Mouse (Mus musculus): ENCODE results near the gene Rilp. TPM values are rescaled to one million over a fixed set of nuclear protein-coding genes. Genes with fewer than 3 reads are reported as not detected.

The Rilp gene
- polyA plus RNA-seq, 1 experiment from 2014 or later, result 1.3 TPM

- Histone ChIP-seq H3K4me3 (replicated peaks; ENCODE audit: low read length) (peak overlapping the region; percentile 78), H3K9ac (replicated peaks; ENCODE audit: low read depth, low read length) (peak overlapping the region; percentile 82), H3K4me1 (replicated peaks; ENCODE audit: control insufficient read depth, insufficient read depth, low read length) (peaks cover 27% of the 10 kb centered on the region), H3K27me3 (replicated peaks; ENCODE audit: control insufficient read depth, insufficient read depth, low read length) (no peaks in the 10 kb centered on the region), H3K9me3 (ENCODE audit: control insufficient read depth, low read length) (no peaks in the 10 kb centered on the region), H3K36me3 (ENCODE audit: control insufficient read depth, insufficient read depth) (no peaks in the 10 kb centered on the region), H3K4me2 (ENCODE audit: low read length) (peak overlapping the region; percentile 95), H3K27ac (ENCODE audit: low read length) (peak overlapping the region; percentile 96)
- peak; percentile 14 for ATAC-seq
- under 1% methylated on average over 31 of the region's 31 CpGs for WGBS
Measured at GRCm38 (mm10) chr11:75530845-75531373, 21.0 kb downstream of the Rilp start.

DNA sequence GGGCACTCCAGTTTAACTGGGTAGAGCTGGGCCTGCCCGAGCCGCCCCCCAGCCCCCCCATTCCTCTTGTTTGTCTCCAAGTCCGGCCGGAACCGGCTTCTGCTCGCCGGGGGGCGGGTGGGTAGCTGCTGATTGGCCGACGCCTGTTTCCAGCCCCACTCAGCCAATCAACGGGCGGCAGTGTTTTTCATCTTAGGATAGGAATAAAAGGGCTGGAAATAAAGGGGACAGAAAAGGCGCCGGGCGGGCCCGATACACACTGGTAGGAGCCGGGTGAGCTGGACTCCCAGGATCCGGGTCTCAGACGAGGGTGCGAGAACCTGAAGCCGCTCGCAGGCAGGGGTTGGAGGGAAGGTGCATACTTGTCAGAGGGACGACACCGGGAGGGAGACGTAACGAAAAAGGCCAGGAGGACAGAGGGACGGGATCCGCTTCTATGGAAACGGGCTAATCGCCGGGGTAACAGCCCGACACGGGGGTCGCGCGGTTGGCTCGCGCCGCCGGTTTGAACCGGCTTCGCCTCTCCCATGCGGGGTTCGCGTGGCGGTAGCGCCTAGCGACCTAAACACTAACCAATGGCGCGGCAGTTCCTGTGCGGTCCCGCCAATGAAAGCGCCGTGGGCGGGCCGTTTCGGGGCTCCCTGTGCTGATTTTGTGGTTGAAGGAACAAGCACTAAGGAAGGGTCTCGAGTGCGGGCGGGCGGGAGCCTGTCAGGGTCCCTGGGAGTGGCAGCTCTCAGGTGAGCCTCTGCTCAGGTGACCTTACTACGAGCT, 21.8 kb downstream of the Rilp start, which contains the start of gene Slc43a2:
Gene Slc43a2, plus strand, starts transcription at position 226 of the 774 bp plus-strand sequence.
- ATAC-seq, result peak; percentile 96
- peak within 1 kb of the TSS; percentile 82 for H3K9ac ChIP-seq (replicated peaks; ENCODE audit: low read depth, low read length)
- H3K4me1 ChIP-seq (replicated peaks; ENCODE audit: control insufficient read depth, insufficient read depth, low read length), result peaks cover 27% of the 10 kb centered on the region
- peak within 1 kb of the TSS; percentile 96 for H3K27ac ChIP-seq (ENCODE audit: low read length)
- H3K4me3 ChIP-seq (replicated peaks; ENCODE audit: low read length), result peak within 1 kb of the TSS; percentile 78
- no peaks in the 10 kb centered on the region for H3K27me3 ChIP-seq (replicated peaks; ENCODE audit: control insufficient read depth, insufficient read depth, low read length)
- H3K9me3 ChIP-seq (ENCODE audit: control insufficient read depth, low read length), result no peaks in the 10 kb centered on the region
- H3K36me3 ChIP-seq (ENCODE audit: control insufficient read depth, insufficient read depth), result no peaks in the 10 kb centered on the region
- peak within 1 kb of the TSS; percentile 95 for H3K4me2 ChIP-seq (ENCODE audit: low read length)
- under 1% methylated on average over 61 of the region's 62 CpGs for WGBS

- Histone ChIP-seq H3K4me3 (replicated peaks; ENCODE audit: low read length) (peak overlapping the region; percentile 78), H3K9ac (replicated peaks; ENCODE audit: low read depth, low read length) (peak overlapping the region; percentile 82), H3K9me3 (ENCODE audit: control insufficient read depth, low read length) (no peaks in the 10 kb centered on the region), H3K4me1 (replicated peaks; ENCODE audit: control insufficient read depth, insufficient read depth, low read length) (peaks cover 28% of the 10 kb centered on the region), H3K27me3 (replicated peaks; ENCODE audit: control insufficient read depth, insufficient read depth, low read length) (no peaks in the 10 kb centered on the region), H3K27ac (ENCODE audit: low read length) (peak overlapping the region; percentile 96), H3K36me3 (ENCODE audit: control insufficient read depth, insufficient read depth) (no peaks in the 10 kb centered on the region), H3K4me2 (ENCODE audit: low read length) (peak overlapping the region; percentile 95)
- 0 out of 2 replicates have a peak, but pooled peaks have one; percentile 5 for ATAC-seq
- WGBS, result 11% methylated on average over 38 of the region's 38 CpGs
Measured at GRCm38 (mm10) chr11:75532340-75533277, 22.7 kb downstream of the Rilp start.

- Histone ChIP-seq H3K9me3 (ENCODE audit: control insufficient read depth, low read length) (no peaks in the 10 kb centered on the region), H3K9ac (replicated peaks; ENCODE audit: low read depth, low read length) (peak overlapping the region; percentile 44; the same call in 1 of the 2 replicates), H3K27me3 (replicated peaks; ENCODE audit: control insufficient read depth, insufficient read depth, low read length) (no peaks in the 10 kb centered on the region), H3K27ac (ENCODE audit: low read length) (no peak overlapping the region), H3K4me3 (replicated peaks; ENCODE audit: low read length) (peak overlapping the region; percentile 78), H3K36me3 (ENCODE audit: control insufficient read depth, insufficient read depth) (no peaks in the 10 kb centered on the region), H3K4me1 (replicated peaks; ENCODE audit: control insufficient read depth, insufficient read depth, low read length) (peaks cover 36% of the 10 kb centered on the region), H3K4me2 (ENCODE audit: low read length) (peak overlapping the region; percentile 95)
- ATAC-seq, result no peak
- 85% methylated on average over 6 of the region's 6 CpGs for WGBS
Measured at GRCm38 (mm10) chr11:75533314-75534015, 23.6 kb downstream of the Rilp start.

- H3K4me1 ChIP-seq (replicated peaks; ENCODE audit: control insufficient read depth, insufficient read depth, low read length), result peaks cover 36% of the 10 kb centered on the region
- no peak for ATAC-seq
- WGBS, result 40% methylated on average over 4 of the region's 4 CpGs
- H3K4me3 ChIP-seq (replicated peaks; ENCODE audit: low read length), result no peak overlapping the region
- peak overlapping the region; percentile 35 for H3K4me2 ChIP-seq (ENCODE audit: low read length)
- no peaks in the 10 kb centered on the region for H3K36me3 ChIP-seq (ENCODE audit: control insufficient read depth, insufficient read depth)
- no peaks in the 10 kb centered on the region for H3K9me3 ChIP-seq (ENCODE audit: control insufficient read depth, low read length)
- H3K9ac ChIP-seq (replicated peaks; ENCODE audit: low read depth, low read length), result no peak overlapping the region
- H3K27me3 ChIP-seq (replicated peaks; ENCODE audit: control insufficient read depth, insufficient read depth, low read length), result no peaks in the 10 kb centered on the region
- H3K27ac ChIP-seq (ENCODE audit: low read length), result no peak overlapping the region
Measured at GRCm38 (mm10) chr11:75534286-75535033, 24.6 kb downstream of the Rilp start.

DNA sequence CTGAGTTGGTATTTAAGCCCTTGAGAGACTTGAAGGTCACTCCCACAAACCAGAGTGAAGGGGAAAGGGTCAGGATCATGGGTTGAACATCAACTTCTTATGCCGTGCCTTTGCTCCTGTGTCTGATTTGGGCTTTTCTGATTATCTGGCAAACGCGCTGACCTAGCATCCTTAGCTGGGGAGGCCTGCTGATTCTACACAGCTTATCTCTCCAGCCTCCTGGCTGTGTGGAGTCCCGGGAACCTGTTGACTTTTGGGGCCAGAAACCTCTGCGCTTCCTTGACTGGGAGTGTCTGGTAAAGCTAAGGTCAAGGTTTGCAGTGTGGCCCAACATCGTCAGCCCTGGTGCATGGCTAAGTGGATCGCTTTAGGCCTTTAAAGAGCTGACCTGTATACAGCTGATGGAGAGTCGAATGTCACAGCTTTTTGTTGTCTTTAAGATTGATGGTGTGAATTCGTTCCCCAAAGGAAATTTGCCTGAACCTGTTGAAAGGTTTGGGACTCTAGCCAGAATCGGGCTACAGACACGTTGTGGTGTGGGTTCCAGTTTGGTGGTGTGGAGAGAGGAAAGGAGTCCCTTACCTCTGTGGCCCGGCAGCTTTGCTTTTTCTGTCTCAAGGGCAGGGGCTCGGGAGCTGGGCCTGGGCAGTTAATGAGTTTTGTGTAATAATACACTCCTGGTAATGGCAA, 25.4 kb downstream of the Rilp start:
- Histone ChIP-seq H3K4me3 (replicated peaks; ENCODE audit: low read length) (no peak overlapping the region), H3K27me3 (replicated peaks; ENCODE audit: control insufficient read depth, insufficient read depth, low read length) (no peaks in the 10 kb centered on the region), H3K27ac (ENCODE audit: low read length) (no peak overlapping the region), H3K4me1 (replicated peaks; ENCODE audit: control insufficient read depth, insufficient read depth, low read length) (peaks cover 36% of the 10 kb centered on the region), H3K36me3 (ENCODE audit: control insufficient read depth, insufficient read depth) (no peaks in the 10 kb centered on the region), H3K9me3 (ENCODE audit: control insufficient read depth, low read length) (no peaks in the 10 kb centered on the region), H3K9ac (replicated peaks; ENCODE audit: low read depth, low read length) (no peak overlapping the region), H3K4me2 (ENCODE audit: low read length) (peak overlapping the region; percentile 18; the same call in 1 of the 2 replicates)
- ATAC-seq, result no peak
- 60% methylated on average over 13 of the region's 13 CpGs for WGBS

GRCm38 (mm10) chr11:75536255-75537024, 26.5 kb downstream of the Rilp start:
- 87% methylated on average over 12 of the region's 12 CpGs for WGBS
- peaks cover 44% of the 10 kb centered on the region for H3K4me1 ChIP-seq (replicated peaks; ENCODE audit: control insufficient read depth, insufficient read depth, low read length)

More at GRCm38 (mm10) chr11:75536255-75537024, 26.5 kb downstream of the Rilp start:
- H3K27ac ChIP-seq (ENCODE audit: low read length), result no peak overlapping the region
- H3K4me2 ChIP-seq (ENCODE audit: low read length), result no peak overlapping the region
- no peak for ATAC-seq
- H3K27me3 ChIP-seq (replicated peaks; ENCODE audit: control insufficient read depth, insufficient read depth, low read length), result no peaks in the 10 kb centered on the region
- H3K4me3 ChIP-seq (replicated peaks; ENCODE audit: low read length), result no peak overlapping the region
- H3K9ac ChIP-seq (replicated peaks; ENCODE audit: low read depth, low read length), result no peak overlapping the region
- no peaks in the 10 kb centered on the region for H3K36me3 ChIP-seq (ENCODE audit: control insufficient read depth, insufficient read depth)
- H3K9me3 ChIP-seq (ENCODE audit: control insufficient read depth, low read length), result no peaks in the 10 kb centered on the region
